Mouse (Mus musculus) spleen, adult 2 months (tissue): ENCODE measurements at regions not wholly inside any gene's neighbourhood (a gene's known extent, or its start where the extent isn't known, plus 50 kb on each side); places are given as distances from the start of the nearest gene placed in this dataset.
"Not testable (repeated sequence)": the region's sequence is repeated elsewhere in the genome, so short reads cannot be mapped to it uniquely, and the experiment has no call there.

ENCODE experiments used
- DNase-seq, 2 experiments: peaks; one replicate each; pipeline versions ENCODE4 v3.0.0 to v3.0.0-alpha.2; 2012 to 2021; ENCODE audit warnings: low spot score in 2 of 2, low read depth in 1 of 2
- H3K27ac ChIP-seq: fragments of 200-500 bp; 2 replicates; pipeline ENCODE4 v1.5.1; 2012; ENCODE audit warnings: low read length, inconsistent platforms; ENCODE audit not compliant: insufficient read depth
- H3K27me3 ChIP-seq: fragments of 200-500 bp; 2 replicates; pipeline ENCODE4 v1.6.1; 2012; ENCODE audit warnings: mild to moderate bottlenecking, moderate library complexity, low read length, inconsistent platforms; ENCODE audit not compliant: control insufficient read depth, insufficient read depth
- H3K36me3 ChIP-seq: fragments of 200-500 bp; 2 replicates; pipeline ENCODE4 v1.6.1; 2012; ENCODE audit warnings: mild to moderate bottlenecking, low read length, inconsistent platforms; ENCODE audit not compliant: control insufficient read depth, insufficient read depth
- H3K4me1 ChIP-seq: fragments of 200-500 bp; 2 replicates; pipeline ENCODE4 v1.6.1; 2011; ENCODE audit warnings: inconsistent platforms; ENCODE audit not compliant: control insufficient read depth, insufficient read depth, insufficient read length
- H3K4me3 ChIP-seq: fragments of 200-500 bp; 2 replicates; pipeline ENCODE4 v1.5.1; 2011; ENCODE audit warnings: mild to moderate bottlenecking, inconsistent platforms; ENCODE audit not compliant: insufficient read depth, insufficient read length; ENCODE audit errors: extremely low read depth
- CTCF ChIP-seq: fragments of 200-500 bp; IDR thresholded peaks from 2 replicates; pipeline ENCODE4 v1.5.1; 2011; ENCODE audit warnings: mild to moderate bottlenecking, inconsistent platforms; ENCODE audit not compliant: insufficient read depth, insufficient read length, insufficient replicate concordance; ENCODE audit errors: extremely low read depth
- POLR2A ChIP-seq: fragments of 200-500 bp; IDR thresholded peaks from 2 replicates; pipeline ENCODE4 v1.6.1; 2011; ENCODE audit warnings: low read depth, low read length, inconsistent platforms
- WGBS: fragments of 180-500 bp; shearing (Covaris S2); methylation state at CpG from one replicate; pipeline ENCODE4 v1.1.7; 2018; 5-methylcytosine and 5-hydroxymethylcytosine counted together

- 38% methylated on average over 14 of the region's 14 CpGs for WGBS
- H3K27ac ChIP-seq = peak overlapping the region; percentile 100
- H3K4me1 ChIP-seq = peaks cover 25% of the 10 kb centered on the region
- H3K27me3 ChIP-seq = no peaks in the 10 kb centered on the region
- TF ChIP-seq CTCF = no peak
- TF ChIP-seq POLR2A = no peak
- DNase-seq = no peak
- no peaks in the 10 kb centered on the region for H3K36me3 ChIP-seq
- peak overlapping the region; percentile 62 for H3K4me3 ChIP-seq
These were observed 102.1 kb upstream of the Gm9887 start for GRCm38 (mm10) chr12:69474141-69474915.

GRCm38 (mm10) chr12:69473379-69474057 lies 101.3 kb upstream of the Gm9887 start:
- Histone ChIP-seq H3K27me3 (no peaks in the 10 kb centered on the region), H3K4me3 (no peak overlapping the region), H3K27ac (peak overlapping the region; percentile 100), H3K36me3 (no peaks in the 10 kb centered on the region), H3K4me1 (peaks cover 25% of the 10 kb centered on the region)
- WGBS = 83% methylated on average over 13 of the region's 13 CpGs
- DNase-seq = no peak
- TF ChIP-seq CTCF (no peak), POLR2A (no peak)

- Histone ChIP-seq H3K27ac (no peak overlapping the region), H3K36me3 (no peaks in the 10 kb centered on the region), H3K4me1 (peaks cover 25% of the 10 kb centered on the region), H3K4me3 (no peak overlapping the region), H3K27me3 (no peaks in the 10 kb centered on the region)
- 83% methylated on average over 9 of the region's 9 CpGs for WGBS
- no peak for DNase-seq
- TF ChIP-seq CTCF (no peak), POLR2A (no peak)
These were observed 100.7 kb upstream of the Gm9887 start for GRCm38 (mm10) chr12:69472912-69473311.

- 49% methylated on average over 5 of the region's 5 CpGs for WGBS
- no peak for TF ChIP-seq POLR2A
- TF ChIP-seq CTCF = no peak
- H3K27ac ChIP-seq = no peak overlapping the region
These were observed 99.6 kb upstream of the Gm9887 start for GRCm38 (mm10) chr12:69471876-69472275.

GRCm38 (mm10) chr12:69469004-69469403 lies 96.7 kb upstream of the Gm9887 start:
- TF ChIP-seq POLR2A (no peak), CTCF (no peak)
- H3K4me1 ChIP-seq = peaks cover 15% of the 10 kb centered on the region
- no peak for DNase-seq
- no peak overlapping the region for H3K27ac ChIP-seq
- H3K27me3 ChIP-seq = no peaks in the 10 kb centered on the region
- H3K36me3 ChIP-seq = no peaks in the 10 kb centered on the region
- WGBS = 90% methylated on average over 6 of the region's 6 CpGs
- no peak overlapping the region for H3K4me3 ChIP-seq

More at GRCm38 (mm10) chr12:69471876-69472275, 99.6 kb upstream of the Gm9887 start:
- no peak for DNase-seq
- H3K36me3 ChIP-seq = no peaks in the 10 kb centered on the region
- H3K27me3 ChIP-seq = no peaks in the 10 kb centered on the region
- H3K4me1 ChIP-seq = peaks cover 29% of the 10 kb centered on the region
- H3K4me3 ChIP-seq = no peak overlapping the region

GRCm38 (mm10) chr12:69467363-69467762 lies 95.1 kb upstream of the Gm9887 start:
- Histone ChIP-seq H3K4me3 (no peak overlapping the region), H3K4me1 (peaks cover 12% of the 10 kb centered on the region; the same call in 1 of the 2 replicates), H3K27ac (no peak overlapping the region), H3K36me3 (no peaks in the 10 kb centered on the region), H3K27me3 (no peaks in the 10 kb centered on the region)
- no peak for DNase-seq
- 76% methylated on average over 4 of the region's 4 CpGs for WGBS
- TF ChIP-seq POLR2A (no peak), CTCF (no peak)

GRCm38 (mm10) chr12:69464906-69465305 lies 92.6 kb upstream of the Gm9887 start:
- H3K27ac ChIP-seq = no peak overlapping the region
- no peak for TF ChIP-seq CTCF
- no peak for TF ChIP-seq POLR2A
- H3K4me1 ChIP-seq = peaks cover 15% of the 10 kb centered on the region; the same call in 1 of the 2 replicates
- H3K27me3 ChIP-seq = no peaks in the 10 kb centered on the region
- H3K4me3 ChIP-seq = no peak overlapping the region
- 80% methylated on average over 8 of the region's 8 CpGs for WGBS
- no peak for DNase-seq
- no peaks in the 10 kb centered on the region for H3K36me3 ChIP-seq

- H3K4me1 ChIP-seq = peaks cover 24% of the 10 kb centered on the region; the same call in 1 of the 2 replicates
- H3K36me3 ChIP-seq, H3K4me3 ChIP-seq, H3K27me3 ChIP-seq, DNase-seq, H3K27ac ChIP-seq: not testable (repeated sequence)
- WGBS = 91% methylated on average over 6 of the region's 6 CpGs
These were observed 91.1 kb upstream of the Gm9887 start for GRCm38 (mm10) chr12:69463327-69463726.
